Mouse (Mus musculus): ENCODE results near the gene Tbc1d2.
A peak's percentile ranks its signal among the peaks of the same experiment; 100 is the strongest.

- TF ChIP-seq CTCF (IDR thresholded peaks at IDR 0.05; ENCODE audit: low read depth, low read length): peak; percentile 61
- TF ChIP-seq POLR2A (IDR thresholded peaks at IDR 0.05; ENCODE audit: extremely low read depth, insufficient read depth, low read length): no peak
Measured at GRCm38 (mm10) chr4:46657116-46657515, 7.1 kb upstream of the Tbc1d2 start.

All from liver, adult 2 months (tissue).